ENCODE assay signal across 12 mouse cellular contexts in genomic region chr13:114145249-114145648, GRCm38 (mm10).
"Had no signal": no experiment of that assay in that cellular context is flagged by ENCODE, and none has a peak within 500 bp of the region (broad histone marks: within the 10 kb centered on the region; RNA-seq: fewer than 3 reads in every experiment).

No protein-coding gene starts in this region.

- H3K27me3 ChIP-seq: liver, embryonic 15.5 days had no signal

- H3K9me3 ChIP-seq: limb, embryonic 10.5 days; liver, embryonic 15.5 days had no signal

- H3K4me2 ChIP-seq: liver, embryonic 11.5 days; liver, embryonic 15.5 days had no signal

- H3K36me3 ChIP-seq: limb, embryonic 10.5 days; liver, embryonic 15.5 days had no signal

- ATAC-seq: lung, postnatal 0 days had no signal

- H3K27ac ChIP-seq: limb, embryonic 10.5 days; liver, embryonic 15.5 days had no signal

- H3K4me3 ChIP-seq: limb, embryonic 10.5 days; liver, embryonic 15.5 days had no signal

- H3K9ac ChIP-seq: liver, embryonic 15.5 days had no signal

- H3K4me1 ChIP-seq: liver, embryonic 15.5 days had no signal

- DNase-seq: kidney, postnatal 10 days; lung, adult 2 months; lung, postnatal 36 days; midbrain, embryonic 14.5 days; right cerebral cortex, postnatal 4 days; spleen, adult 18-20 months; thymus, adult 18-20 months; thymus, postnatal 14 days had no signal
